Mouse (Mus musculus) heart, postnatal 4 days (tissue): ENCODE data around the gene Gm36864. TPM values are rescaled to one million over a fixed set of nuclear protein-coding genes. Genes with fewer than 3 reads are reported as not detected.
"Not testable (repeated sequence)": the region's sequence is repeated elsewhere in the genome, so short reads cannot be mapped to it uniquely, and the experiment has no call there.

Source experiments
- DNase-seq: peaks from one replicate; pipeline ENCODE4 v3.0.0; 2021
- total RNA-seq, 2 experiments: library from RNA; stranded (reverse); gene quantifications; 2 replicates each; pipeline ENCODE4 v1.2.3; 2021

Gm36864 gene
- total RNA-seq = not detected

- no peak for DNase-seq
Observed at GRCm38 (mm10) chr7:44235909-44236308, at the start of gene Gm36864. TSS of gene Gm36864 (plus strand) at chr7:44236177.

DNA sequence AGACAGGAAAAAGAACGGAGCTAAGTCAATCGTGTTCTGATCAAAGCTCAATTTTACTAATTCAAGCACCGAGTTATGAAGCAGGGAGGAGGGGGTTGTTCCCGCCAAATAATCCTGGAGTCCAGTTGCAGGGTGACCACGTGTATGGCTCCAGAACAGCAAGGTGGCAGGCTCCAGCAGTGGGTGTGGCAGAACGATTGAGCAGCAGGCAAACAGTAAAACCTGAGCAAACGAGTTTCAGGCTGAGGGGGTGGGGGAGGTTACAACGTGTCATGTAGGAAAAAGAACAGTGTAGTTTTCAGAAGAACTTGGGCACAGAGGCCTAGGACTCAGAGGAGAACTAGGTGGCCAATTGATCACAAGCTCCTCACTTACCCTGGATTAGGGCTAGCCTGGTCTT, 49.5 kb upstream of the Gm36864 start:
- DNase-seq = not testable (repeated sequence)

DNA sequence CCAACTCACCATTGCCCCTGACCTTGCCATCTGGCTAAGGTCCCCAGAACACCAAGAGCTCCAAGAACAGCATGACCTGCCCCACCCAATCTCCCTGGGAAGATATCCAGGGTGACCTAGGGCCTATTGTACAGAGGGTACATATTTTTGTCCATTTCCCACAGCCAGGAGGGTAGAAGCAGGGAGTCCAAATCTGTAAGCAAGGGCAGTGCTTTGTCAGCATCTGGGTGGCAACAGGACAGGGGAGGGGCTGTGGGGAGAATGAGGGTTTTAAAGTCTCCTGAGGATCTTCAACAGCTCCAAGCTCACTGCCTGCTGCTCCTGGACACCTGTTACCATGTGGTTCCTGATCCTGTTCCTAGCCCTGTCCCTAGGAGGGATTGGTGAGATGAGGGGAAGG, 48.0 kb upstream of the Gm36864 start, which contains the start of gene Klk1b24:
Gene Klk1b24, plus strand, starts transcription at position 301 of the 400 bp plus-strand sequence.
- DNase-seq = not testable (repeated sequence)

GRCm38 (mm10) chr7:44193466-44193865, 42.5 kb upstream of the Gm36864 start:
- DNase-seq = not testable (repeated sequence)

DNA sequence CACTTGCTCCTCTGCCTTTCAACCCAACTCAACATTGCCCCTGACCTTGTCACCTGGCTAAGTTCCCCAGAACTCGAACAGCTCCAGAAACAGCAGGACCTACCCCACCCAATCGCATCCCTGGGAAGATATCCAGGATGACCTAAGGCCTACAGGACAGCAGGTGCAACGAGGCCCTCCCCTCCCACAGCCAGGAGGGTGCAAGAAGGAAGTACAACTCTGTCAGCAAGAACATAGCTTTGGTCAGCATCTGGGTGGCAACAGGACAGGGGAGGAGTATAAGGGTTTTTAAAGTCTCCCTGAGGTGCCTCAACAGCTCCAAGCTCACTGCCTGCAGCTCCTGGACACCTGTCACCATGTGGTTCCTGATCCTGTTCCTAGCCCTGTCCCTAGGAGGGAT, 38.1 kb upstream of the Gm36864 start, which contains the start of gene Klk1b3:
Gene Klk1b3, plus strand, starts transcription at position 301 of the 400 bp plus-strand sequence.
- no peak for DNase-seq

GRCm38 (mm10) chr7:44207135-44207534, 28.8 kb upstream of the Gm36864 start, which contains the start of gene Klk1b4:
TSS of gene Klk1b4 (plus strand) at chr7:44207435.
- not testable (repeated sequence) for DNase-seq

- no peak for DNase-seq
Observed at GRCm38 (mm10) chr7:44208307-44208706, 27.7 kb upstream of the Gm36864 start.

DNA sequence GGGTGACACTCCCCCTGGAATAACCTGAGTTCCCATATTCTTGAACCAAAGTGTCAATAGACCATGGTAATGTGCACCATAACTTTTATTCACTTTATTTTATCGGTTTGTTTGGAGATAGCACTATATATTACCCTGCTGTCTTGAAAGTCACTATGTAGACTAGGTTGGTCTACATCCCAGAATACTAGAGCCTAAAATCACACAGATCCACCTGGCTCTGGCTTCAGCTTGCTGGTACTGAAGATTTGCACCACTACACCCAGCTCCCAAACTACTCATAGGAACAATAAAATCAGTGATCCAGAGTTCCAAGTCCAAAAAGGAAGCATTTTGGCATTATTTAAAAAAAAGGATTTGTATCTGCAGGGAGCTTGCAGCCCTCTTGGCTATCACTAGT, 20.3 kb upstream of the Gm36864 start, which contains the start of gene Klk1b5:
Gene Klk1b5, plus strand, starts transcription at position 301 of the 400 bp plus-strand sequence.
- no peak for DNase-seq

GRCm38 (mm10) chr7:44221601-44222000, 14.4 kb upstream of the Gm36864 start:
- not testable (repeated sequence) for DNase-seq

DNA sequence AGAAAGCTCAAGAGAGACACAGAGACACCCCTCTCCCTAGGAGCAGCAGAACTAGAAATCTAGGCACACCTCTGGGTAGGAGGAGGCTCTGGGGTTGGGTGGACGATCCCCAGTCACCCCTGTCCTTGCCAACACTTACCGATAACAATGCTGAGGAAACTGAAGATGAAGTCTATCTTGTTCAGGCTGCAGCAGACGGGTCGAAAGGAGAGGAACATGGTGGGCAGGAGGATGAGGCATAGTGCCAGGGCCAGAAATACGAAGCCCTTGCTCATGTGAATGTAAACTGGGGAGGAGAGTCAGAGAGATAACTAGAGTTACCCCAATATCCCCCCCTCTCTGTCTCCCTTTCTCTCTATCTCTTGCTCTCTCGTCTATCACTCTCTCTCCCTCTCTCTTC, 13.6 kb upstream of the Gm36864 start:
- DNase-seq = not testable (repeated sequence)

- no peak for DNase-seq
Observed at GRCm38 (mm10) chr7:44225076-44225475, 10.9 kb upstream of the Gm36864 start, which contains the start of gene Klk1. TSS of gene Klk1 (plus strand) at chr7:44225360.

GRCm38 (mm10) chr7:44239913-44240312, 3.9 kb downstream of the Gm36864 start:
- no peak for DNase-seq

- DNase-seq = no peak
Observed at GRCm38 (mm10) chr7:44240712-44241111, 4.7 kb downstream of the Gm36864 start.

- DNase-seq = no peak
Observed at GRCm38 (mm10) chr7:44241163-44241562, 5.2 kb downstream of the Gm36864 start.

DNA sequence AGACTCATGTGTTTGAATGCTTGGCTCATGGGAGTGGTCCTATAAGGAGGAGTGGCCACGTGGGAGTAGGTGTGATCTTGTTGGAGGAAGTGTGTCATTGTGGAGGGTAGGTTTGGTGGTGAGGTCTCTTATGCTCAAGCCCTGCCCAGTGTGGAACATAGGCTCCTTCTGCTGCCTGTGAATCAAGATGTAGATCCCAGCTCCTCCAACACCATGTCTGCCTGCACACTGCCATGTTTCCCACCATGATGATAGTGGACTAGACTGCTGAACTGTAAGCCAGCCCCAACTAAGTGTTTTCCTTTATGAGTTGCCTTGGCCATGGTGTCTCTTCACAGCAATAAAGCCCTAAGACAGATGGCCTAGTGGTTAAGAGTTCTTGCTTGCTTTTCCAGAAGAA, 8.1 kb downstream of the Gm36864 start:
- DNase-seq = no peak

GRCm38 (mm10) chr7:44246055-44246983, 10.3 kb downstream of the Gm36864 start, which contains the start of the genes 1700028J19Rik and 2410002F23Rik:
TSS of gene 1700028J19Rik (minus strand) at chr7:44246695.
TSS of gene 2410002F23Rik (plus strand) at chr7:44246722.
- peak; percentile 94 for DNase-seq

GRCm38 (mm10) chr7:44246984-44247470, 11.1 kb downstream of the Gm36864 start:
- DNase-seq = no peak

- no peak for DNase-seq
Observed at GRCm38 (mm10) chr7:44247971-44248370, 12.0 kb downstream of the Gm36864 start.

GRCm38 (mm10) chr7:44249248-44249647, 13.3 kb downstream of the Gm36864 start:
- DNase-seq = no peak

GRCm38 (mm10) chr7:44250732-44251275, 14.8 kb downstream of the Gm36864 start:
- DNase-seq = not testable (repeated sequence)

- no peak for DNase-seq
Observed at GRCm38 (mm10) chr7:44253023-44253616, 17.1 kb downstream of the Gm36864 start.

- peak; percentile 27 for DNase-seq
Observed at GRCm38 (mm10) chr7:44254930-44255329, 19.0 kb downstream of the Gm36864 start.
